Mouse (Mus musculus) intestine, embryonic 14.5 days (tissue): ENCODE measurements around the gene Tjp2. TPM values are rescaled to one million over a fixed set of nuclear protein-coding genes. Genes with fewer than 3 reads are reported as not detected.
A peak's percentile ranks its signal among the peaks of the same experiment; 100 is the strongest.

Source experiments
- ATAC-seq: fragments of 200-750 bp; cut with Nextera tagmentation; replicated peaks from 2 replicates; pipeline ENCODE4 v1.8.0; 2017; ENCODE audit warnings: low read depth, moderate number of reproducible peaks, moderate TSS enrichment, moderate library complexity; ENCODE audit not compliant: low FRiP score, low TSS enrichment
- DNase-seq: peaks from one replicate; pipeline ENCODE4 v3.0.0-alpha.2; 2018; ENCODE audit warnings: low spot score
- H3K27ac ChIP-seq: fragments of 300-500 bp; sonication (generic); 2 replicates; pipeline ENCODE4 v1.5.1; 2014; ENCODE audit warnings: low read depth, mild to moderate bottlenecking, control low read depth
- H3K27me3 ChIP-seq: fragments of 300-500 bp; sonication (generic); replicated peaks from 2 replicates; pipeline ENCODE4 v1.6.1; 2014; ENCODE audit warnings: low read length, control low read depth; ENCODE audit not compliant: control insufficient read depth, insufficient read depth
- H3K36me3 ChIP-seq: fragments of 300-500 bp; sonication (generic); 2 replicates; pipeline ENCODE4 v1.6.1; 2014; ENCODE audit warnings: low read length, control low read depth; ENCODE audit not compliant: control insufficient read depth, insufficient read depth
- H3K4me1 ChIP-seq: fragments of 300-500 bp; sonication (generic); replicated peaks from 2 replicates; pipeline ENCODE4 v1.6.1; 2014; ENCODE audit warnings: low read length, control low read depth, mixed read lengths; ENCODE audit not compliant: control insufficient read depth, insufficient read depth
- H3K4me2 ChIP-seq: fragments of 300-500 bp; sonication (generic); 2 replicates; pipeline ENCODE4 v1.6.1; 2014; ENCODE audit warnings: low read length
- H3K4me3 ChIP-seq: fragments of 300-500 bp; sonication (generic); 2 replicates; pipeline ENCODE4 v1.5.1; 2014; ENCODE audit warnings: low read depth, low read length, control low read depth, mixed read lengths
- H3K9ac ChIP-seq: fragments of 300-500 bp; sonication (generic); 2 replicates; pipeline ENCODE4 v1.6.1; 2014; ENCODE audit warnings: mild to moderate bottlenecking, low read length
- H3K9me3 ChIP-seq: fragments of 300-500 bp; sonication (generic); 2 replicates; pipeline ENCODE4 v1.6.1; 2016; ENCODE audit warnings: low read length, control low read depth; ENCODE audit not compliant: control insufficient read depth
- WGBS: fragments of 180-500 bp; shearing (Covaris S2); extraction: QIAGEN DNeasy Blood & Tissue Kit; methylation state at CpG from one replicate; pipeline ENCODE4 v1.1.7; 2014; 5-methylcytosine and 5-hydroxymethylcytosine counted together
- polyA plus RNA-seq: library from polyadenylated mRNA; unstranded; fragments of >200 nt; fragmentation: Nextera tagmentation; extraction: Ambion mirVana; gene quantifications from 2 replicates; pipeline ENCODE4 v1.2.1, GENCODE M21; 2014

Gene Tjp2
- polyA plus RNA-seq, 1 experiment from 2014 or later: 41.9 TPM

DNA sequence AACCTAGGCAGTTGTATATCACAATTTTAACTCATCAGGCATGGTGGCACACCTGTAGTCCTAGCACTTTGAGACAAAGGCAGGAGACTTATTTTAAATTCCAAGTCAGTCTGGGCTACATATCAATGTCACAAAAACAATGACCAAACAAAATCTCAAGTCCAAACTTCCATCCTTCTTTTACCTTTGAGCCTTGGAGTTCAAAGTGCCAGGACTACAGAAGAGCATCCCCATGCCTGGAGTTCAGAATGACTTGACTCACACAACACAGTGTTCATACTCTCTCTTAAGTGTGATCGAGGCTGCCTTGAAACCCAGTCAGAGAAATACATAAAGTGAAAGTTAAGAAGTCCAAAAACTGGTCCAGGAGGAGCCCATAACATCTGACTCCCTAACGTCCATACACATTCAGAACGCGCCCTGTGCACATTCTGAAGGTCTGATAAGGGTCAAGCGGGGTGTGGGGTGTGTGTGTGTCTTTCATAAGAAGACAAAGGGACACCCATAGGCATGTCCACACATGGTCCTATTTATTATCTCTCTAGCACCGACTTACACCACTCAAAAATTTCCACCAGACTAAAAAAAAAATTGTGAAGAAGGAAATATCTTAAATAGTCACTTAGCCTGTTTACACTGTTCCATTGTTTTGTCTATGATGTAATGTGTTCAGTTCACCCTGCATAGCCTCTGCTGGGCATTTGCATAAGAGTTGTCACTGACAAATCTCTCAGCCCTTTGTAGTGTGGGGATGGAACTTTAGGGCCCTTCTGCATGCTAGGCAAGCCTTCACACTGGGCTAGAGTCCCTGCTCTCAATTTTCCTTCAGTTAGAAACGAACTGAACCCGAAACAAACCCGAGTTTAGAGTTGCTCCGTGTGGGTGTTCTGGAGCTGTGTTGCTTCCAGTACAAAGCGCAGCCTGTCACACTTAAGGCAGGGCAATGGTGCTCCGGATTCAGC lies 34.8 kb upstream of the Tjp2 start:
- no peak overlapping the region for H3K4me2 ChIP-seq
- H3K9ac ChIP-seq: no peak overlapping the region
- H3K36me3 ChIP-seq: peaks cover 9% of the 10 kb centered on the region; the same call in 1 of the 2 replicates
- H3K4me1 ChIP-seq: no peaks in the 10 kb centered on the region
- no peak overlapping the region for H3K27ac ChIP-seq
- WGBS: 77% methylated on average over 12 of the region's 12 CpGs
- H3K4me3 ChIP-seq: no peak overlapping the region
- no peaks in the 10 kb centered on the region for H3K27me3 ChIP-seq
- DNase-seq (no peak), ATAC-seq (no peak)
- H3K9me3 ChIP-seq: no peaks in the 10 kb centered on the region

DNA sequence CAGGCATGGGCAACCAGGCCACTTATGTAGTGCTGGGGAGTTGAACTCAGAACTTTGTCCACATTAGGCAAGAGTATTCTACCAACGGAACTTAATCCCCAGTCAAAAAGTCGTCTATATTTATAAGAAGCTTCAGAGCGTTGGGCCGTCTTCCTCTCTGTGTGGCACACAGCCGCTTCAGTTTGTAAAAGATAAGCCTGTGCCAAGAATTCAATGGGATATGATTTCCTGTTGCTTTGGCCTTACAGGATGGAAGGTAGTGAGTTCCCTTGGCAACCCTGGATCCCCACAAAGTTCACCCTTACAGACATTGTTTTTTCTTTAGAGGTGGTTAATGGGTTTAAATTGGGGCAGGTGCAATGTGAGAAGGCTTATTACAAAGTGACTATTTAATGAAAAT lies 33.5 kb upstream of the Tjp2 start:
- H3K9me3 ChIP-seq: no peaks in the 10 kb centered on the region
- no peak overlapping the region for H3K4me2 ChIP-seq
- H3K27me3 ChIP-seq: no peaks in the 10 kb centered on the region
- H3K27ac ChIP-seq: no peak overlapping the region
- H3K4me3 ChIP-seq: no peak overlapping the region
- no peak overlapping the region for H3K9ac ChIP-seq
- no peaks in the 10 kb centered on the region for H3K4me1 ChIP-seq
- WGBS: 73% methylated on average over 5 of the region's 5 CpGs
- no peak for DNase-seq
- ATAC-seq: no peak
- H3K36me3 ChIP-seq: peaks cover 4% of the 10 kb centered on the region; the same call in 1 of the 2 replicates

DNA sequence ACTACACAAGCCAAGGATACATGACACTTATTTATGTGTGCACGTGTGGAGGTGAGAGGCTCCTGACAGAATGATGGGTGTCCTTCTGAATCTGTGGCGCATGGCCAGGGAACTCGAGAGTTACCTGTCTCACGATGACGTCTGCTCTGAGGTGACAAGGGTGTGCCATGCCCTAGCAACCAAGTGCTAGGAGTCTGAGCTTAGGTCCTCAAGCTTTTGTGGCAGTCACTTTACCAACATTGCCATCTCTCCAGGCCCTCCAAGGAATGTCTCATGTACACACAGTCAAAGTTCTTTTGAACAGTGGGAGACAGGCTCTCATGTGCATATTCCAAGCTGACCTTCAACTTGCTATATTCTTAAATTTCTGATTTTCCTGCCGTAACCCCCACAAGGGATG lies 33.1 kb upstream of the Tjp2 start:
- Histone ChIP-seq H3K9ac (no peak overlapping the region), H3K4me2 (no peak overlapping the region), H3K9me3 (no peaks in the 10 kb centered on the region), H3K36me3 (peaks cover 4% of the 10 kb centered on the region; the same call in 1 of the 2 replicates), H3K4me3 (no peak overlapping the region), H3K27ac (no peak overlapping the region), H3K27me3 (no peaks in the 10 kb centered on the region), H3K4me1 (no peaks in the 10 kb centered on the region)
- DNase-seq: no peak
- no peak for ATAC-seq
- WGBS: 84% methylated on average over 6 of the region's 6 CpGs

DNA sequence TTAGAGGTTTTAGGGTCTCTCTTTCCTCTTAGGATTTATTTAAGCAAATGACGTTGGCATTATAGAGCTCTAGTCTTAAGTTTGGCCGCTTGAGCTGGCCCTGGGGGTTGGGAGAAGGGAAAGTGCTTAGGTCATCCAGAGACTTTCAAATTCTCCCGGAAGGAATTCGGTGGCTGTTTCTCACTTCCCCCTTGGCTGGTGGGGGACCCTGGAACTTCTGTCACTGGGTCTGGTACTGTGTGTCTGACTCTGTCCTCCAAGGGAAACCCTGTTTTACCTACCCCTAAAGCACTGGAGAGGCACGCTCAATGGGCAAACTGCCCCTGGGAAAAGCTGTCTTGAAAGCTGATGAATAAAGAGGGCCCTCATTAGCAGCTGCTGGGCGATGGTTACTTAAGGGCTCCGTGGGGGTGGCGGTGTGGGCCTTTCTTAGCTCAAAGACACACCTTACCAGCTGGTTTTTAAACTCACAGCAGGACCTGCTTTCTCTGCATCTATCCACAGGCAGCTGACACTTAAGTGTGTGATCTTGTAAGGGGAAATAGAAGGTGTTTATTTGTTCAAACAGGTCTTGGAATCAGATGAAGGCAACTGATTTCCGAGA lies 28.9 kb upstream of the Tjp2 start:
- Histone ChIP-seq H3K27ac (no peak overlapping the region), H3K9ac (no peak overlapping the region), H3K9me3 (no peaks in the 10 kb centered on the region), H3K36me3 (no peaks in the 10 kb centered on the region), H3K4me2 (no peak overlapping the region), H3K4me3 (no peak overlapping the region), H3K27me3 (no peaks in the 10 kb centered on the region), H3K4me1 (0 out of 2 replicates have a peak, but pooled peaks cover 3% of the 10 kb centered on the region)
- ATAC-seq (no peak), DNase-seq (no peak)
- 30% methylated on average over 9 of the region's 9 CpGs for WGBS

DNA sequence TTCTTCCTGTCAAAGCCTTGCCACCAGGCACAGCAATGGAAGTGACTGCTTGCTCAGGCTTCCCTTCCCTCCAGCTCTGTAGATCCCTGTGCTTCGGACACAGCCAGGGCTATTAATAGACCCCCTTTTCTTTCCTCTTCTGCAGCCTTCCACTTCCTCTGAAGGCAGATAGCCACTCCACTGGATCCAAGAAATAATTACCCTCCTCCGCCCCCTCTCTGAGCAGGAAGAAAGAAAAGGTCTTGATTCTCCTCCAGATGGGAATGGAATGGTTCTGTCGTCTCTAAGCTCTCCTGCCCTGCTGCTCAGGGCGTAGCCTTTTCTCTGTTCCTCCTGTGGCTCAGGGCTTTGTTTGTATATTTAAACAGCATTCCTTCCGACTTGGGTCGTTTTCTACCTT lies 27.0 kb upstream of the Tjp2 start:
- Histone ChIP-seq H3K4me3 (no peak overlapping the region), H3K27me3 (no peaks in the 10 kb centered on the region), H3K9ac (no peak overlapping the region), H3K4me1 (0 out of 2 replicates have a peak, but pooled peaks cover 3% of the 10 kb centered on the region), H3K9me3 (no peaks in the 10 kb centered on the region), H3K4me2 (no peak overlapping the region; the same call in 1 of the 2 replicates), H3K36me3 (no peaks in the 10 kb centered on the region), H3K27ac (no peak overlapping the region)
- WGBS: 10% methylated on average over 6 of the region's 6 CpGs
- DNase-seq (no peak), ATAC-seq (no peak)

DNA sequence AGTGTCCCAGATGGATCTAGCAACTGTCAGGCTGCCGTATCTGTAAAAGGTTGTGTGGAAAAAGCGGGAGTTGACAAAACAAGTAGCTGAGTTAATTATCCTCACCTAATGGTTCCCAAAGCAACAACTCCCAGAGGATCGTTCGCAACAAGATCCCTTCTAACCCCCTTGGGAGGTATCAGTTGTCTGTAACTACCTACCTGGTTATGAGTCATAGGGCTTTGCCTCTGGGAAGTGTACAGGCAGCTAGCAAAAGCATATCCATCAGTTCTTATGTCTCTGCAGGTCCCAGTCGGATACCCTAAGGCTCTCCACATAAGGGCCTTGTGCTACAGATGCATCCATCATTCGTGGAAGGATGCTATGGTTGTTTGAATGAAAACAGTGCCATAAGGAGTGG lies 18.5 kb upstream of the Tjp2 start:
- H3K4me1 ChIP-seq: peaks cover 7% of the 10 kb centered on the region
- WGBS: 85% methylated on average over 6 of the region's 6 CpGs
- H3K27ac ChIP-seq: no peak overlapping the region
- ATAC-seq: no peak
- no peaks in the 10 kb centered on the region for H3K36me3 ChIP-seq
- no peak for DNase-seq
- H3K4me2 ChIP-seq: no peak overlapping the region
- no peak overlapping the region for H3K9ac ChIP-seq
- H3K4me3 ChIP-seq: no peak overlapping the region
- no peaks in the 10 kb centered on the region for H3K27me3 ChIP-seq
- H3K9me3 ChIP-seq: no peaks in the 10 kb centered on the region

DNA sequence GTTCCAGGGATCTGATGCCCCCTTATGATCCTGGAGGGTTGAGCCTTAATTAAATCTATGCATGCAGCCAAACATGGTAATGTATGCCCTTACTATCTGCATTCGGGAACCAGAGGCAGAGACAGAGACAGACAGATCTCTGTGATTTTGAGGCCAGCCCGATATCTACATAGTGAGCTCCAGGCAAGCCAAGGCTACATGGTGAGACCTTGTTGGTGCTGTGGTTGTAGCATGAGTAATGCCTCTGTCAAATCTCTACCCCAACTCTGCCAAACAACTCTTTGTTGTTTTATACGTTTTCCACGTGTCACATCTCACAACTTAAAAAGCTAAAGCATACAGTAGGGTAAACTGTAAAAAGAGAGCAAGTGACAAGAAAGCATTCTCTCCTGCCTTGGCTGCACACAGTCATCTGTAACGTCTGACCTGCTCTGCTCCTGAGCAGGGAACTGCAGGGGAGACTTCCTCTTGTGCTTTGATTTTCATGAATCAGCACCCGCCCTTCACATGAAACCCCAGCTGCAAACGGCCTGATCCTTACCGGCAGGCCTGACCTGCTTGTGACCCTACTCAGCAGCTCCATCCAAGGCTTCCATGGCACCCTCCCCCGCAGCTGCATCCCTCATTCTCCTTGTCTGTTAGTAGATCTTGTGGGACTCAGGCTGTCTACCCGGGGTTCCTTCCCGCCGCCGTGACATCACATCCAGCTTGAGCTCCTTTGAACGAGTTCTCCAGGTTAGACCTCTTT lies 17.1 kb upstream of the Tjp2 start:
- no peak overlapping the region for H3K4me3 ChIP-seq
- DNase-seq: peak; percentile 65
- H3K4me2 ChIP-seq: peak overlapping the region; percentile 11; the same call in 1 of the 2 replicates
- no peak overlapping the region for H3K9ac ChIP-seq
- no peak overlapping the region for H3K27ac ChIP-seq
- peaks cover 7% of the 10 kb centered on the region for H3K4me1 ChIP-seq
- no peaks in the 10 kb centered on the region for H3K36me3 ChIP-seq
- no peak; the same call in 1 of the 2 replicates for ATAC-seq
- no peaks in the 10 kb centered on the region for H3K9me3 ChIP-seq
- 20% methylated on average over 14 of the region's 14 CpGs for WGBS
- no peaks in the 10 kb centered on the region for H3K27me3 ChIP-seq

DNA sequence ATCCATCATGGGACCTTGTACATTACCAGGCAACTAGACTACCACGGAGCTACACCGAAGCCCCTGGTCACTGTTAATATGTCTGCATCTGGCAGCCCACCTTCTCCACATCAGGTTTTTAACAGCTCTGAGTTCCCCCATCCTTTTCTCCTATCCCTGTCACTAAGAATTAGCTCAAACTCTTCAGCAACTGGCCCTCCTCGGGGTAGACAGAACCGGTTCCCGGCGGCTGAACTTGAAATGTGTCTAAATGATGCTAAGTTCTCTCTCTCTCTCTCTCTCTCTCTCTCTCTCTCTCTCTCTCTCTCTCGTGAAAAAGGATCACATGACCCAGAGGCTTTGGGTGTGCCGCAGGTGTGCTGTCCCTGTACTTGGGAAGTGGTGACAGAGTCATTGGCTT lies 16.4 kb upstream of the Tjp2 start:
- ATAC-seq (no peak), DNase-seq (no peak)
- Histone ChIP-seq H3K9ac (no peak overlapping the region), H3K4me2 (no peak overlapping the region), H3K4me3 (no peak overlapping the region), H3K4me1 (peaks cover 7% of the 10 kb centered on the region), H3K9me3 (no peaks in the 10 kb centered on the region), H3K27ac (no peak overlapping the region), H3K36me3 (no peaks in the 10 kb centered on the region), H3K27me3 (no peaks in the 10 kb centered on the region)
- 78% methylated on average over 8 of the region's 8 CpGs for whole genome bisulfite sequencing
